Comparison of ENCODE assay signal across 21 mouse cellular contexts in the genomic region with DNA sequence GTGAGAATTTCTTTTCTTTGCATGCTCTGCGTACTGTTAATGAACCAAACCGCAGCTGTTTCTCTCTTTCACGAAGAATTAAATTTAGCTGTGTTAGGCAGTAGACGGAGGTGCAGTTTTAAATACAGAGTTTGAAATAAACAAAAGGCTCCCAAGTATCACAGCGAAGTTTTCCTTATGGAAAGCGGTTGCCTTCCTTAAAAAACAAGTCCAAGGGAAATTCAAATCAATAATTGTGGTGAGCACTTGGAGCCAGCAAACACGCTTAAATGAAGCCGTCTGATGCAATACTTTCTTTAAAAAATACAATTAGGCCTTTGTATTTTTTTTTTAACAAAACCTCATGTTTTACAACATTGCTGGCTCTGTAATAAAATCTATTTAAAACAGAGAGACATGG.
DNase-seq lines count a peak whose midpoint lies in the region; ATAC-seq lines count a peak whose summit lies in the region.
"Had no signal": no experiment of that assay in that cellular context is flagged by ENCODE, and none has a peak within 500 bp of the region (broad histone marks: within the 10 kb centered on the region; RNA-seq: fewer than 3 reads in every experiment).

No protein-coding gene starts in this region.

- 55% methylated on average over 8 of the region's 8 CpGs for WGBS in intestine, embryonic 14.5 days
- 46% methylated on average over 8 of the region's 8 CpGs for WGBS in intestine, embryonic 16.5 days
- WGBS in embryonic facial prominence, embryonic 14.5 days = 39% methylated on average over 8 of the region's 8 CpGs
- 37% methylated on average over 8 of the region's 8 CpGs for WGBS in limb, embryonic 13.5 days
- WGBS in hindbrain, embryonic 16.5 days = 67% methylated on average over 8 of the region's 8 CpGs

- peak overlapping the region; percentile 6; the same call in 1 of the 2 replicates for H3K27ac ChIP-seq in intestine, embryonic 14.5 days (ENCODE audit: low read depth)
- H3K27ac ChIP-seq in intestine, embryonic 16.5 days (ENCODE audit: low read length) = no peak overlapping the region
- peak overlapping the region; percentile 71 for H3K27ac ChIP-seq in embryonic facial prominence, embryonic 14.5 days (replicated peaks; ENCODE audit: low read depth, low read length)
- H3K27ac ChIP-seq in limb, embryonic 13.5 days = peak overlapping the region; percentile 63; the same call in 1 of the 2 replicates
- no peak overlapping the region for H3K27ac ChIP-seq in hindbrain, embryonic 16.5 days (ENCODE audit: low read depth, low read length)
- H3K27ac ChIP-seq: liver, embryonic 12.5 days had no signal

- H3K9me3 ChIP-seq in intestine, embryonic 14.5 days (ENCODE audit: control insufficient read depth, low read length) = no peaks in the 10 kb centered on the region
- no peaks in the 10 kb centered on the region for H3K9me3 ChIP-seq in intestine, embryonic 16.5 days (ENCODE audit: control insufficient read depth, low read length)
- H3K9me3 ChIP-seq in embryonic facial prominence, embryonic 14.5 days (ENCODE audit: control insufficient read depth, low read length) = no peaks in the 10 kb centered on the region
- H3K9me3 ChIP-seq in limb, embryonic 13.5 days = no peaks in the 10 kb centered on the region
- no peaks in the 10 kb centered on the region for H3K9me3 ChIP-seq in hindbrain, embryonic 16.5 days (ENCODE audit: control insufficient read depth, low read length)
- H3K9me3 ChIP-seq: liver, embryonic 12.5 days had no signal

- no peak for DNase-seq in intestine, embryonic 14.5 days (ENCODE audit: low spot score)
- DNase-seq in NIH3T3 (ENCODE audit: low read depth) = peak; percentile 35
- DNase-seq in embryonic facial prominence, embryonic 14.5 days (ENCODE audit: low spot score) = peak; percentile 78
- no peak for DNase-seq in layer of hippocampus, adult 11-12 months (ENCODE audit: low spot score)
- no peak for DNase-seq in cerebellum, adult 9-11 months
- DNase-seq: adrenal gland, adult 8-10 months; cerebellum, adult 11-12 months; cerebellum, postnatal 36 days; kidney, adult 9 months; kidney, postnatal 4 days; lung, embryonic 14.5 days; lung, postnatal 4 days; retina, postnatal 1 day; right cerebral cortex, postnatal 4 days; thymus, postnatal 14 days had no signal

- no peak overlapping the region for H3K4me3 ChIP-seq in intestine, embryonic 14.5 days (ENCODE audit: low read depth, low read length)
- no peak overlapping the region for H3K4me3 ChIP-seq in intestine, embryonic 16.5 days (ENCODE audit: low read length)
- H3K4me3 ChIP-seq in embryonic facial prominence, embryonic 14.5 days (ENCODE audit: low read depth, low read length) = no peak overlapping the region
- H3K4me3 ChIP-seq in limb, embryonic 13.5 days = no peak overlapping the region
- no peak overlapping the region for H3K4me3 ChIP-seq in hindbrain, embryonic 16.5 days (ENCODE audit: low read length)
- H3K4me3 ChIP-seq: liver, embryonic 12.5 days had no signal

- no peak for ATAC-seq in intestine, embryonic 14.5 days (replicated peaks; ENCODE audit: low FRiP score, low TSS enrichment, low read depth)
- ATAC-seq in intestine, embryonic 16.5 days = no peak
- 0 out of 2 replicates have a peak, but pooled peaks have one; percentile 30 for ATAC-seq in embryonic facial prominence, embryonic 14.5 days (ENCODE audit: low read depth)
- no peak for ATAC-seq in limb, embryonic 13.5 days (ENCODE audit: low FRiP score, low read depth)
- ATAC-seq in hindbrain, embryonic 16.5 days = no peak
- ATAC-seq: inflammation-experienced regulatory T-cells, adult 6 months; liver, embryonic 12.5 days; Patski had no signal

- peaks cover 15% of the 10 kb centered on the region; the same call in 1 of the 2 replicates for H3K4me1 ChIP-seq in intestine, embryonic 14.5 days (replicated peaks; ENCODE audit: control insufficient read depth, insufficient read depth, low read length)
- H3K4me1 ChIP-seq in intestine, embryonic 16.5 days (ENCODE audit: control insufficient read depth, insufficient read depth, low read length) = peaks cover 8% of the 10 kb centered on the region
- peaks cover 30% of the 10 kb centered on the region for H3K4me1 ChIP-seq in embryonic facial prominence, embryonic 14.5 days (ENCODE audit: control insufficient read depth, insufficient read depth, low read length)
- H3K4me1 ChIP-seq in limb, embryonic 13.5 days = peaks cover 51% of the 10 kb centered on the region
- 0 out of 2 replicates have a peak, but pooled peaks cover 5% of the 10 kb centered on the region for H3K4me1 ChIP-seq in hindbrain, embryonic 16.5 days (ENCODE audit: control insufficient read depth, insufficient read depth, low read depth, low read length)

- no peak overlapping the region for H3K9ac ChIP-seq in intestine, embryonic 14.5 days (ENCODE audit: low read length)
- H3K9ac ChIP-seq in intestine, embryonic 16.5 days (ENCODE audit: low read depth, low read length) = no peak overlapping the region
- H3K9ac ChIP-seq in embryonic facial prominence, embryonic 14.5 days (ENCODE audit: low read depth, low read length) = no peak overlapping the region
- no peak overlapping the region for H3K9ac ChIP-seq in limb, embryonic 13.5 days
- H3K9ac ChIP-seq in hindbrain, embryonic 16.5 days (ENCODE audit: low read depth, low read length) = no peak overlapping the region
- H3K9ac ChIP-seq: liver, embryonic 12.5 days; lung, embryonic 14.5 days had no signal

- H3K27me3 ChIP-seq in intestine, embryonic 14.5 days (replicated peaks; ENCODE audit: control insufficient read depth, insufficient read depth, low read length) = no peaks in the 10 kb centered on the region
- no peaks in the 10 kb centered on the region for H3K27me3 ChIP-seq in intestine, embryonic 16.5 days (replicated peaks; ENCODE audit: control insufficient read depth, insufficient read depth, low read length)
- no peaks in the 10 kb centered on the region for H3K27me3 ChIP-seq in embryonic facial prominence, embryonic 14.5 days (replicated peaks; ENCODE audit: control insufficient read depth, insufficient read depth, low read length)
- H3K27me3 ChIP-seq in limb, embryonic 13.5 days = no peaks in the 10 kb centered on the region
- H3K27me3 ChIP-seq in hindbrain, embryonic 16.5 days (replicated peaks; ENCODE audit: control insufficient read depth, insufficient read depth, low read length) = no peaks in the 10 kb centered on the region
- H3K27me3 ChIP-seq: liver, embryonic 12.5 days; Patski had no signal

- H3K4me2 ChIP-seq in intestine, embryonic 14.5 days (ENCODE audit: low read length) = no peak overlapping the region
- no peak overlapping the region for H3K4me2 ChIP-seq in intestine, embryonic 16.5 days (ENCODE audit: low read depth, low read length)
- H3K4me2 ChIP-seq in embryonic facial prominence, embryonic 14.5 days (ENCODE audit: low read depth, low read length) = peak overlapping the region; percentile 29
- H3K4me2 ChIP-seq in limb, embryonic 13.5 days (replicated peaks) = peak overlapping the region; percentile 21
- H3K4me2 ChIP-seq in hindbrain, embryonic 16.5 days (ENCODE audit: low read length) = no peak overlapping the region
- H3K4me2 ChIP-seq: liver, embryonic 12.5 days; lung, embryonic 14.5 days had no signal

- no peaks in the 10 kb centered on the region for H3K36me3 ChIP-seq in intestine, embryonic 14.5 days (ENCODE audit: control insufficient read depth, insufficient read depth, low read length)
- H3K36me3 ChIP-seq in intestine, embryonic 16.5 days (ENCODE audit: control insufficient read depth, insufficient read depth, low read length) = no peaks in the 10 kb centered on the region
- no peaks in the 10 kb centered on the region for H3K36me3 ChIP-seq in embryonic facial prominence, embryonic 14.5 days (ENCODE audit: control insufficient read depth, insufficient read depth, low read length)
- H3K36me3 ChIP-seq in limb, embryonic 13.5 days = no peaks in the 10 kb centered on the region
- H3K36me3 ChIP-seq in hindbrain, embryonic 16.5 days (ENCODE audit: control insufficient read depth, insufficient read depth, low read length) = no peaks in the 10 kb centered on the region
- H3K36me3 ChIP-seq: liver, embryonic 12.5 days had no signal

Comparison
In these comparisons a context has a peak if more than half of its experiments do, and no peak if none do; other contexts are left out.
1. H3K27ac ChIP-seq: peak in intestine, embryonic 14.5 days (single experiment), embryonic facial prominence, embryonic 14.5 days (single experiment) and limb, embryonic 13.5 days (single experiment); none in intestine, embryonic 16.5 days (single experiment) and hindbrain, embryonic 16.5 days (single experiment).
2. DNase-seq: peak in NIH3T3 (single experiment) and embryonic facial prominence, embryonic 14.5 days (single experiment); none in intestine, embryonic 14.5 days (single experiment), layer of hippocampus, adult 11-12 months (single experiment) and cerebellum, adult 9-11 months (single experiment).
3. H3K4me2 ChIP-seq: peak in embryonic facial prominence, embryonic 14.5 days (single experiment) and limb, embryonic 13.5 days (single experiment); none in intestine, embryonic 14.5 days (single experiment), intestine, embryonic 16.5 days (single experiment) and hindbrain, embryonic 16.5 days (single experiment).